Mouse (Mus musculus) G1E (cell line): ENCODE measurements around the gene Cacna2d2. TPM values are rescaled to one million over a fixed set of nuclear protein-coding genes. Genes with fewer than 3 reads are reported as not detected.

Source experiments
- ATAC-seq: 2 replicates; pipeline ENCODE4 v1.8.0; 2016; ENCODE audit warnings: mild to moderate bottlenecking; ENCODE audit not compliant: insufficient number of reproducible peaks, poor library complexity, low FRiP score, severe bottlenecking; ENCODE audit errors: extremely low read depth
- DNase-seq: peaks from one replicate; pipeline ENCODE4 v3.0.0; 2012; ENCODE audit warnings: low spot score
- H3K27me3 ChIP-seq: 2 replicates; pipeline ENCODE4 v1.6.1; 2012; ENCODE audit warnings: mild to moderate bottlenecking, low read length, inconsistent platforms; ENCODE audit not compliant: insufficient read depth
- H3K36me3 ChIP-seq: replicated peaks from 2 replicates; pipeline ENCODE3; 2012; ENCODE audit warnings: mild to moderate bottlenecking, inconsistent platforms
- H3K4me1 ChIP-seq: 2 replicates; pipeline ENCODE4 v1.6.1; 2012; ENCODE audit warnings: low read depth, low read length, inconsistent platforms, mixed read lengths; ENCODE audit not compliant: insufficient read depth
- H3K4me3 ChIP-seq: 2 replicates; pipeline ENCODE4 v1.5.1; 2012; ENCODE audit warnings: low read depth, mild to moderate bottlenecking, inconsistent platforms, low read length, moderate library complexity, mixed read lengths
- H3K9me3 ChIP-seq: replicated peaks from 2 replicates; pipeline ENCODE4 v1.6.1; 2012; ENCODE audit warnings: inconsistent platforms
- CTCF ChIP-seq: IDR thresholded peaks from 2 replicates; pipeline ENCODE4 v1.5.1; 2012; ENCODE audit warnings: low read depth, low read length, inconsistent platforms, mixed read lengths
- GATA1 ChIP-seq: IDR thresholded peaks from 2 replicates; pipeline ENCODE4 v1.6.1; 2012; ENCODE audit warnings: borderline replicate concordance, low read length, inconsistent platforms, mixed read lengths
- GATA2 ChIP-seq: IDR thresholded peaks from 2 replicates; pipeline ENCODE4 v1.6.1; 2012; ENCODE audit warnings: low read depth, low read length, inconsistent platforms, borderline replicate concordance
- POLR2AphosphoS5 ChIP-seq: IDR thresholded peaks from 2 replicates; pipeline ENCODE4 v1.6.1; 2012; ENCODE audit warnings: low read depth, low read length, inconsistent platforms; ENCODE audit not compliant: insufficient replicate concordance
- TAL1 ChIP-seq: conservative IDR thresholded peaks from 2 replicates; pipeline ENCODE4 v1.6.1; 2012; ENCODE audit warnings: low read depth, low read length, inconsistent platforms, mixed read lengths
- polyA plus RNA-seq: library from polyadenylated mRNA; stranded (reverse); fragments of >175 nt; gene quantifications from 2 replicates; pipeline ENCODE4 v1.2.3, GENCODE M21; 2012
- total RNA-seq, 2 experiments: library from RNA; stranded (forward) in 1 of 2; stranded (reverse) in 1 of 2; fragments of 200-1000 nt in 1 of 2; fragments of >200 nt in 1 of 2; fragmentation: Nextera tagmentation in 1 of 2; gene quantifications; 2 replicates each; pipeline ENCODE4 v1.2.3; 2014 to 2017

The Cacna2d2 gene
- total and polyA plus RNA-seq, 3 experiments: 0.05 to 0.09 TPM; not detected in 1

DNA sequence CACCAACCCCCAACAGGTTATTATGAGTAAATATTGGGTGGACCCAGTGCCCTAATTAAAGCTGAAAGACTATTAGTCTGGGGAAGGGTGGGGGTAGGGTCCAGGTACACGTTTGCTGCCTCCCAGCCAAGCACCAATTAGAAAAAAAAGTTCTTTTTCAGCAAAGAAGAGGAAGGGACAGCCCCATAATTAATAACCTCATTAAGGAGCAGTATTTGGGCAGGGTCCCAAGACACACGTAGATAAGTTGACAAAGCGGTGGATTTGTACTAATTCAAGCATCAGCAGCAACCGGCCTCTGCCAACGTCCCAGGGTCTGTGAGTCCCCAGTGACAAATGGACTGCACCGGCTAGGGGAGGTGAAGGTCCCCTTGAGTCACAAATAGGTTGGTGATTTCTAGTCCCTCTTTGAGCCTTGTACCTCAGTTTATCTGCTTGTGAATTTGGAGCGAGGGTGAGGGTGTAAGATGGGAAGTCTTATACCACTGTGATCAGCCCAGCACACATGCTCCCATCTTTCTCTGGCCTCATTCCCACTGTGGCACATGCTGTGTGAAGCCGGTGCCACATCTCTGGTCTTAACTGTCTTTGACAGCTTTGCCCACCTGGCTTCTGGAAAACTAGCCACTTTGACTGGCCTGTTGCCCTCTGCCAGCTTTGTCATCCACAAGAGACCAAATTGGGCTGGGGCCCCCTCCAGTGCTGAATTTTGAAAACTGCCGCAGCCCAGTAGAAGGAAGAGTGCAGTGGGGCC, 20.3 kb downstream of the Cacna2d2 start:
- no peak for TF ChIP-seq TAL1
- TF ChIP-seq POLR2AphosphoS5: no peak
- TF ChIP-seq GATA2: no peak
- TF ChIP-seq CTCF: no peak
- no peak for TF ChIP-seq GATA1
- Histone ChIP-seq H3K4me1 (no peaks in the 10 kb centered on the region; the same call in 1 of the 2 replicates), H3K36me3 (no peaks in the 10 kb centered on the region), H3K27me3 (peaks cover 38% of the 10 kb centered on the region), H3K4me3 (no peak overlapping the region), H3K9me3 (no peaks in the 10 kb centered on the region)
- DNase-seq (no peak), ATAC-seq (no peak)

DNA sequence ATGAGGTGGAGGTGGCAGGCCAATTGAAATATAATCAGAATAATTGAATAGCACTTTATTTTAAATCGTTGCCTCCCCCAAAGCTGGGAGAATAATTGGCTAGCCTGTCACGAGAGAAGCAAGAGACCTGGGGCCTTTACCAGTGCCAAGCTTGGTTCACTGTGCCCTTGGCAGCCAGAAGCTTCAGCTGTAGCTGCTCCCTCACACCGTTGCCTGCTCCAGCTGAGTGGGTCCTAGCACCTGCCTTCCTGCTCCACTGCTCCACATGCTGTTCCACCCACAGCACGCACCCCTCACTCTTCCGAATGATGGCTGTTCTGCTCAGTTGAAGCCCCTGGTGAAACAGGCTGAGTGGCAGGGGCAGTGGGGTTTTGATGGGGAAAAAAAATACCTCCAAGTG, 21.5 kb downstream of the Cacna2d2 start:
- Histone ChIP-seq H3K27me3 (peaks cover 43% of the 10 kb centered on the region), H3K4me1 (no peaks in the 10 kb centered on the region; the same call in 1 of the 2 replicates), H3K36me3 (no peaks in the 10 kb centered on the region), H3K4me3 (no peak overlapping the region), H3K9me3 (no peaks in the 10 kb centered on the region)
- no peak for TF ChIP-seq POLR2AphosphoS5
- no peak for TF ChIP-seq CTCF
- no peak for TF ChIP-seq GATA1
- TF ChIP-seq TAL1: no peak
- no peak for TF ChIP-seq GATA2
- DNase-seq: no peak
- no peak for ATAC-seq

DNA sequence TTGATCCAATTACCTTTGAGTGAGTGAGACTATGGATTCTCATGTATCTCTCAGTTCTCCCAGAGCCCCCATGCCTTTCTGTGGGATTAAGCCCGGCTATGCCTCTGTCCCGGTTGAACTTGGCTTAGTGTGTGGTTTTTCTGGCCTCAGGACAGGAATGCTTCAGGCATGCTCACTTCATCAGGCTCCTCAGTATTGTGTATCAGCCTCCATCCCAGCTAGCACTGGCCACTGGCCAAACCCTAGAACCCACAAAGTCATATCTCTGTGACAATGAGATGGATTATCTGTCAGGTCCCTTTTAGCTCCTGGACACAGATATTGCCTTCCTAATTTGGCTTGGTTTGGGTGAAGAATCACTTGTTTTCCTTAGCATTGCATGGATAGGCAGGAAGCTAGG, 23.5 kb downstream of the Cacna2d2 start:
- Histone ChIP-seq H3K9me3 (no peaks in the 10 kb centered on the region), H3K4me1 (no peaks in the 10 kb centered on the region), H3K4me3 (no peak overlapping the region), H3K36me3 (no peaks in the 10 kb centered on the region), H3K27me3 (peaks cover 39% of the 10 kb centered on the region)
- DNase-seq: no peak
- TF ChIP-seq TAL1 (no peak), POLR2AphosphoS5 (no peak), GATA2 (no peak), GATA1 (no peak), CTCF (no peak)
- no peak for ATAC-seq

DNA sequence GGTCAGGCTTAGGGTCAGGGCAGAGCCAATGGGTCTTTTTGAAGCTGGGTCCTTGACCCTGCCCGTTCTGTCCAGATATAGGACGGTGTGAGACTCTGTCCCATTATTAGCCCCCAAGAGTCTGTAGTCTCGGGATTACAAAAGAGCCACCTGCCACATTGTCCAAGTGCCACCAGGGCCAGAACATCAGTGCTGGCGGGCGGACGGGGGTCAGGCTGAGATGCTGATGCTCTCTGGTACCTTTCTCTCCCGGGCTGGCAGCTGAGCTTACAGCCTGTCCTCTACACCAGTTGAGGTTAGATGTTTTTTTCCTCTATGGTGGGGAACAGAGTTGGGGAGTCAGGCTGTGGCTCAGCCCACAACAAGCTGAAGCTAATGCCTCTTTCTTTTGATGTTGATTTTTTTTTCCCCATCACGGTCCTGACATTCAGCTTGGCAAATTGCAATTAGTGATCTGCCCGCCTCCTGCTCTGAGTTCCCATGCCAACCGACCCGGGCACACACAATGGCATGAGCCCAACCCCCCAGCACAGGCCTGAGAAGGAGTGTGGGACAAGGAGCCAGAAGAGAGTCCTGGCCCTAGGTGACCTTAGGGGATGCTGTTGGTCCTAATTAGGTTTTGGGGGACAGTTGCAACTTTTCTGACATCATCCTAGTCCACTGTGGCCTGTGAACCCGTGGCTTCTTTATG, 25.2 kb downstream of the Cacna2d2 start:
- no peak for ATAC-seq
- H3K4me3 ChIP-seq: no peak overlapping the region
- H3K27me3 ChIP-seq: peaks cover 45% of the 10 kb centered on the region

DNA sequence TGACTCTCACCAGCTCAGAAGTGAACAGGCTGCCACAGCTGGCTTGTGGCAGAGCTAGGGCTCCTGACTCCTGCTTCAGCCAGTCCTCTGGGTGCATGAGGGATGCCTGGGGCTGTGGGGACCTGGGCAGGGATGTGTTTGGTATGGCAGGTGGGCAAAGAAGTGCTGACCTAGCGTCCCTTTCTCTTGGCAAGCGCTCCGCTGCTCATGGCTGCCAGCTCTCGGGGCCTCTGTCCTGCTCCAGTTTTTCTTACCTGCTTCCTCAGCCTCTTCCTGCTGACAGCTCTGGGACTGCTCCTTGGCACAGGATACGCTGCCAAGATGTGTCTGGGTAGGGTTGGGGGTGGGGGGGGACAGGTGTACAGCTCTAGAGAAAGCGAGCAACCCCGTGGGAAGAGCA, 28.5 kb downstream of the Cacna2d2 start:
- no peak for TF ChIP-seq CTCF
- TF ChIP-seq TAL1: no peak
- TF ChIP-seq GATA2: no peak
- no peak for TF ChIP-seq POLR2AphosphoS5
- no peak for TF ChIP-seq GATA1
- H3K9me3 ChIP-seq: no peaks in the 10 kb centered on the region
- ATAC-seq (no peak), DNase-seq (no peak)
- no peak overlapping the region for H3K4me3 ChIP-seq
- no peaks in the 10 kb centered on the region for H3K36me3 ChIP-seq
- peaks cover 26% of the 10 kb centered on the region for H3K27me3 ChIP-seq
- no peaks in the 10 kb centered on the region for H3K4me1 ChIP-seq

More for the DNA sequence above, 25.2 kb downstream of the Cacna2d2 start:
- H3K9me3 ChIP-seq: no peaks in the 10 kb centered on the region
- no peak for DNase-seq
- TF ChIP-seq TAL1: no peak
- TF ChIP-seq POLR2AphosphoS5: no peak
- TF ChIP-seq GATA1: no peak
- no peak for TF ChIP-seq CTCF
- TF ChIP-seq GATA2: no peak
- no peaks in the 10 kb centered on the region for H3K4me1 ChIP-seq
- no peaks in the 10 kb centered on the region for H3K36me3 ChIP-seq

DNA sequence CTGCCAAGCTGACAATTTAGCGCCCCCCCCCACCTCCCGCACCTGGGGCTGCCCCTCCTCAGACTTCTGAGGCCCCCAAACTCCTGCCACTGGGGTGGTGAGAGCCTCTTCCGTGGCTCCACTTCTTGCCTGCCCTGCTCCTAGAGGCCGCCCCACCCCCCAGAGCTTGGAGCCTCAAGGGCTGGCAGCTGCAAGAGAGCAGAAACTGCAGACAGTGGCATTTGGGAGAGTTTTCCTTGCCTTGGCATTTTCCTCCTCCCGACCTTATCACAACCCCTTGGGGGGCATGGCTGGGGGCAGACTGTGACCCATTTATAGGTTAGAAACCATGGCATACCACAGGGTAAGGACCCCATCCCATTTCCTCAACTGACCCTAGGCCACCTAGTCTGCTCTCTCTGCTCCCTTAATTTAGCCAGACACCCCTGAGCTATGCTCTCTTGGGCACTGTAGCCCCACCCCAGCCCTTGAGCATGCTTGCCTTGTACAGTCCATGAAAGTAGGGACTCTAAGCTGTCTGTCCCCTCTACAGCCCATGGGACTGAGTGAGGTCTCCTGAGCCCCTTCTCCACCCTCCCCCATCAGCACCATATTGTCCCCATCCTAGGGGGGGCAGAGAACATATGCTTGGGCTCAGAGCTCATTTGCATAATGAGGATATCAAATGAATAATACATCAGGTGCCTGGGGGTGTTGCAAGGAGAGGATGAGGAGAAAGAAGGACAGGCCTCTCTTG, 29.2 kb downstream of the Cacna2d2 start:
- Histone ChIP-seq H3K9me3 (no peaks in the 10 kb centered on the region), H3K4me1 (no peaks in the 10 kb centered on the region), H3K4me3 (no peak overlapping the region), H3K36me3 (no peaks in the 10 kb centered on the region), H3K27me3 (peaks cover 27% of the 10 kb centered on the region)
- no peak for DNase-seq
- no peak for ATAC-seq
- TF ChIP-seq CTCF (no peak), GATA2 (no peak), POLR2AphosphoS5 (no peak), GATA1 (no peak), TAL1 (no peak)

DNA sequence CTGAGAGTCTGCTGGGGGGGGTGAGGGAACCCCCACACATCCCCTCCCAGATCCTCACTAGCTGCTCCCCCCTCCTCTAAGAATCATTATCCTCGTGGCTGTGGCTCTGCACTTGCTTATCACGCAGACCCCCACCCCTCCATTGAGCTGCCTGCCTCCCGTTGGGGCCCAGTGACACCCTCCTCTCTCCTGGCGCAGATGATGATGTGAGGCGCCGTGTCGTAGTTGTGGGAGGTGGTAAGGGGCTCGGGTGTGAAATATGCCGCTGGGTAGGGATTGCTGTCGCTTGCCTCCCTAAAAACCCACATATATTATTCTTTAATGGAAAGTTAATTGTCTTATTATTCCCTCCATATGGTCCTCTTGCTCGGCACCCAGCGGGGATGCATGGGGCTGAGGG, 31.0 kb downstream of the Cacna2d2 start:
- ATAC-seq: no peak

More for the DNA sequence above, 31.0 kb downstream of the Cacna2d2 start:
- Histone ChIP-seq H3K4me3 (no peak overlapping the region), H3K9me3 (no peaks in the 10 kb centered on the region), H3K27me3 (peaks cover 33% of the 10 kb centered on the region), H3K36me3 (no peaks in the 10 kb centered on the region), H3K4me1 (no peaks in the 10 kb centered on the region; the same call in 1 of the 2 replicates)
- TF ChIP-seq POLR2AphosphoS5: no peak
- no peak for TF ChIP-seq CTCF
- TF ChIP-seq TAL1: no peak
- TF ChIP-seq GATA1: no peak
- no peak for TF ChIP-seq GATA2
- no peak for DNase-seq
